Mouse (Mus musculus) heart, postnatal 36 days (tissue): ENCODE measurements around the gene Olfr961. TPM values are rescaled to one million over a fixed set of nuclear protein-coding genes. Genes with fewer than 3 reads are reported as not detected.

Experiments used
- total RNA-seq, 2 experiments: library from RNA; stranded (reverse); gene quantifications; 2 replicates each; pipeline ENCODE4 v1.2.3; 2021

The Olfr961 gene
- total RNA-seq, 2 experiments from 2014 or later = not detected

Other genes starting within 250 kb of the Olfr961 start
- not detected for gene Olfr952, start 217.9 kb upstream of the Olfr961 start, total RNA-seq
- gene Olfr954, start 188.4 kb upstream of the Olfr961 start, total RNA-seq = not detected
- gene Olfr955, start 173.1 kb upstream of the Olfr961 start, total RNA-seq = not detected
- gene Olfr44, start 151.1 kb upstream of the Olfr961 start, total RNA-seq = not detected
- not detected for gene Olfr957, start 129.3 kb upstream of the Olfr961 start, total RNA-seq
- not detected for gene Olfr958, start 91.0 kb upstream of the Olfr961 start, total RNA-seq
- not detected for gene Olfr959, start 69.5 kb upstream of the Olfr961 start, total RNA-seq
- gene AW551984, start 40.7 kb upstream of the Olfr961 start, total RNA-seq = under 1 TPM; 0.14 to 0.64 TPM
- gene Olfr148, start 34.4 kb upstream of the Olfr961 start, total RNA-seq = not detected
- not detected for gene Olfr960, start 23.7 kb upstream of the Olfr961 start, total RNA-seq
- gene Olfr963, start 22.1 kb downstream of the Olfr961 start, total RNA-seq = not detected
- not detected for gene Olfr149, start 62.0 kb downstream of the Olfr961 start, total RNA-seq
- gene Olfr965, start 66.3 kb downstream of the Olfr961 start, total RNA-seq = not detected
- not detected for gene Olfr150, start 85.9 kb downstream of the Olfr961 start, total RNA-seq
- gene Olfr967, start 101.2 kb downstream of the Olfr961 start, total RNA-seq = not detected
- gene Olfr968, start 138.2 kb downstream of the Olfr961 start, total RNA-seq = not detected
- not detected for gene Olfr969, start 145.9 kb downstream of the Olfr961 start, total RNA-seq
- not detected for gene Olfr970, start 163.8 kb downstream of the Olfr961 start, total RNA-seq
- not detected for gene Olfr971, start 191.8 kb downstream of the Olfr961 start, total RNA-seq
- not detected for gene Olfr972, start 221.3 kb downstream of the Olfr961 start, total RNA-seq